Mouse (Mus musculus) MEL (cell line): Measurements from ENCODE around the gene Cdc20.

Experiments
- CTCF ChIP-seq, 3 experiments: IDR thresholded peaks in 2 of 3; conservative IDR thresholded peaks in 1 of 3; 2 replicates each; pipeline ENCODE4 v1.5.1; 2011 to 2012; ENCODE audit warnings: low read length in 3 of 3, low read depth in 2 of 3, mild to moderate bottlenecking in 2 of 3, improper control_type of control experiment in 1 of 3, inconsistent platforms in 1 of 3, mixed read lengths in 1 of 3, moderate library complexity in 1 of 3; ENCODE audit not compliant: control insufficient read depth in 1 of 3, insufficient read depth in 1 of 3, poor library complexity in 1 of 3, severe bottlenecking in 1 of 3
- E2F4 ChIP-seq: IDR thresholded peaks from 2 replicates; pipeline ENCODE4 v1.6.1; 2011; ENCODE audit warnings: low read depth, low read length, improper control_type of control experiment, borderline replicate concordance
- EP300 ChIP-seq, 2 experiments: IDR thresholded peaks; 2 replicates each; pipeline ENCODE4 v1.6.1; 2011; ENCODE audit warnings: improper control_type of control experiment in 2 of 2, low read length in 2 of 2, low read depth in 1 of 2, mild to moderate bottlenecking in 1 of 2
- POLR2A ChIP-seq, 2 experiments: IDR thresholded peaks; 2 replicates each; pipeline ENCODE4 v1.6.1; 2011 to 2012; ENCODE audit warnings: low read length in 2 of 2, mild to moderate bottlenecking in 2 of 2, control low read depth in 1 of 2, improper control_type of control experiment in 1 of 2, low read depth in 1 of 2, moderate library complexity in 1 of 2; ENCODE audit not compliant: control insufficient read depth in 1 of 2, insufficient read depth in 1 of 2, poor library complexity in 1 of 2

DNA sequence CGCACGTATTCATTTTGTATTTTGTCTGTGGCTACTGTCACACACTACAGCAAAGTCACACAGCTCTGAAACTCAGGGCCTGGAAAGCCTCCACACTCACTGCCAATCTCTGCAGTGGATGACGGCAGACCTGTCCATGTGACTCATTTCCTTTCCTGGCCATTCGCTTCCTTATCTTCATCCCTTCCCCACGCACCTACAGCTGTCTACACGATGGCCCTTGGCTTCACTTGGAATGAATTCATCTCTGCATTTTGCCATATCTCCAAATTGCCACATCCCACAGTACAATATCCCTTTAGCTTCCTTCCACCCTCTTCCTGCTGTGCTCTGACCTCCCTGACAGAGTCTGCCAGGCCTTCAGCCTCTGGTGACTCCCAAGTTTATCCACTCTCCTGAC is 42.6 kb downstream of the Cdc20 start:
- TF ChIP-seq EP300 (IDR thresholded peaks at IDR 0.05; ENCODE audit: low read depth in 1 of 2, low read length in 2 of 2) (no peak), CTCF (IDR thresholded peaks at IDR 0.05 in 2 of 3, conservative IDR thresholded peaks at IDR 0.05 in 1 of 3; ENCODE audit: control insufficient read depth in 1 of 3, insufficient read depth in 1 of 3, low read depth in 2 of 3, low read length in 3 of 3, poor library complexity in 1 of 3, severe bottlenecking in 1 of 3) (no peak), E2F4 (no peak), POLR2A (IDR thresholded peaks at IDR 0.05; ENCODE audit: control insufficient read depth in 1 of 2, insufficient read depth in 1 of 2, low read depth in 1 of 2, low read length in 2 of 2, poor library complexity in 1 of 2) (no peak)
